Mouse (Mus musculus): ENCODE measurements around the gene Aco1.

Gene Aco1

GRCm38 (mm10) chr4:40218382-40218781, 75.5 kb downstream of the Aco1 start:
- no peak for DNase-seq (ENCODE audit: low spot score in 2 of 2)

- DNase-seq (ENCODE audit: low spot score in 2 of 2), result no peak
Observed at GRCm38 (mm10) chr4:40220437-40220836, 77.6 kb downstream of the Aco1 start.

- DNase-seq (ENCODE audit: low spot score in 2 of 2), result no peak
Observed at GRCm38 (mm10) chr4:40221004-40221760, 78.3 kb downstream of the Aco1 start.

GRCm38 (mm10) chr4:40221876-40222585, 79.2 kb downstream of the Aco1 start:
- no peak for DNase-seq (ENCODE audit: low spot score in 2 of 2)

GRCm38 (mm10) chr4:40226095-40226494, 83.2 kb downstream of the Aco1 start:
- DNase-seq (ENCODE audit: low spot score in 2 of 2), result no peak

DNA sequence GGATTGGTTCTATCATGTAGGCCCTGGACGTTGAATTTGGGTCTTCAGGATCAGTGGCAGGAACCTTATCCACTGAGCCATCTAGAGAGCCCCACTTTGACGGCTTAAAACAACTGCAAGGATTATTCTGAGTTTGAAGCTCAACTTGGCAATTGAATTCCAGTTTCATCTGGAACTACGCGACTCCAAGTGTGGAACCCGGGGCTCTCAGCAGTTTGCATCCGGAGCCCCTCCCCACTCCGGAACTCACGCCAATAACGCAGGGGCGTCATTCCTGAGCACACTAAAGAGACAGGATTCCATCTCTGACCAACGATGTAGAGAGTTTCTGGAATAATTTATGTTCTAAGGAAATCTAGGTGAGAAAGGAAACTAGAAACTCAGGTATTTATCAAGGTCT, 84.2 kb downstream of the Aco1 start:
- no peak for DNase-seq (ENCODE audit: low spot score in 2 of 2)

DNA sequence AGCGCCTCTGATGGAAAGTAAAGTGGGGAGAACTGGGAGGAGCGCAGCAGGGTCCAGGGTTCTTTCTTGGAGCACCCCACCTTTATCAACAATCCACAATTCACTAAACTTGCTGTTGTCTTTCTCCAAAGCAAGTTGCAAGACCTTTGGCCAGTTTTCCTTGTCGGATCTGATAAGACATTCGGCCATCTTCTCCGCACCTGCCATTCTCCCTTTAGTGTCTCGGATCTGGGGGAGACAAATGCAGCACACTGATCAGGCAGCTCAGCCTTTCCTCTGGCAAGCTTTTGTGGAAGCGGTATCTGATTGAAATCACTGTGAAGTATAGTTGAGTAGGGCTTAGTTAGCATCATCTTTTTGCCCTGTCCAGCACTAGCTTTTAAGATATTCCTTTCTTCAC, 85.0 kb downstream of the Aco1 start:
- no peak for DNase-seq (ENCODE audit: low spot score in 2 of 2)

GRCm38 (mm10) chr4:40229723-40230122, 86.8 kb downstream of the Aco1 start:
- DNase-seq (ENCODE audit: low spot score in 2 of 2), result no peak

GRCm38 (mm10) chr4:40233062-40233664, 90.3 kb downstream of the Aco1 start:
- DNase-seq (ENCODE audit: low spot score in 2 of 2), result no peak

GRCm38 (mm10) chr4:40234256-40234655, 91.4 kb downstream of the Aco1 start:
- no peak for DNase-seq (ENCODE audit: low spot score in 2 of 2)

DNA sequence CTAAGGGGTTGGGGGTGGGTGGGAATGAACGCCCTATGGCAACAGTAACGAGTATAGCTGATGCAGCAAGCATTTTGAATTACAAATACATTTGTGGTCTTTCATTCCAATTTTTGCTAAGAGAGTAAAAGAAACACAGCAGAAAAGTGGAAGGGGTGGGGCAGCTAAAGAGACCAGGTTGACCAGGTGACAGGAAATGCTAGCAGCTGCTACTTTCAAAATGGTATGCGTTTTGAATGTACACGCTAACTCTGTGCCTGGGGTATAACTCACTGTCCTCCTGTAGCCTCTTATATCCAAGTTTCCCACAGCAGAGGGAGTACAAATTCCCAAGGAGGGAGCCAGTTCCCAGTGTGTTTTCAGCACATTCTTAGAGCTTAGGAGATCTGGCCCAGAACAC, 93.9 kb downstream of the Aco1 start:
- DNase-seq (ENCODE audit: low spot score in 2 of 2), result no peak

DNA sequence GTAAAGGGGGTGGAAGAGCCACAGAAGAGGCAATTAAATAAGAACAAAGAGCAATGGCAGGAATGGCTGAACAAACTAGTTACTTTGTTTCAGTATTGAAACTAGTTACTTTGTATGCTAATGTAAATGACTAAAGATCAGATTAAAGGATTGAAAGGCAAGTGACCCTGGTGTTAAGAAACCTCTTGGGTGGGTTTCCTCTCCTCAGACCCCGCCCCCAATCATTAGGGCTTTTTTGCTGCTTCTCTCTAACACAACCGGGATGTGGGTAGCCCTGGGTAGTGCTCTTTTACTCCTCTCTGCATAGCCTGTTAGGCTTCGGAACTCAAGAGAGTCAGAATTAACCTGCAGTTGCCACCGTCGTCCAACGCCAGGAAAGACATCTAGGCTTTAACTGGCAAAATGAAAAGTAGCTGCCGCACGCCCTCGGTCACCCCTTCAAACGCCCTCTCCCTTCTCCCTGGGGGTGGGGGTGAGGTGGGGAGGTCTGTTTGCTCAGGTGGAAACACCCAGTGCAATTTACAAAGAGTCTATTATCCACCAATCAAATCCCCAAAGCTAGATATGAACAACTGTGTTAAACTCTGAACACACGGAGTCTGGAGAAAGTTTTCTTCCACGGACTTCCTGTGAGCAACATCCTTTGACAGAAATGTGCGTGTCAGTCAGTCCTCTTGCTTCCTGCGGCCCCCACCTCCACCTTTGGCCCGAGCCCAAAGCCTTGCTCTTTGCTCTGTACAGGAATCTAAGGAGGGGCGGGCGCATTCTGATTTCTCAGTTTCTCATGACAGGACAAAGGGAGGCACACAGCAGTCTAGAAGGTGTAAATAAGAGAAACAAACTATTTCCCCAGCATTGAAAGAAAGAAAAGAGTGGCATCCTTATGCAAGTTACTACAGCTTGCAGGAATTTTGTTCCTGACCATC, 95.9 kb downstream of the Aco1 start:
- DNase-seq (ENCODE audit: low spot score in 2 of 2), result peak in 1 of 2 experiments; percentile 8

GRCm38 (mm10) chr4:40239409-40240271, 96.8 kb downstream of the Aco1 start, which contains the start of gene Ddx58:
TSS of gene Ddx58 (minus strand) at chr4:40239828.
- DNase-seq (ENCODE audit: low spot score in 2 of 2), result no peak

DNA sequence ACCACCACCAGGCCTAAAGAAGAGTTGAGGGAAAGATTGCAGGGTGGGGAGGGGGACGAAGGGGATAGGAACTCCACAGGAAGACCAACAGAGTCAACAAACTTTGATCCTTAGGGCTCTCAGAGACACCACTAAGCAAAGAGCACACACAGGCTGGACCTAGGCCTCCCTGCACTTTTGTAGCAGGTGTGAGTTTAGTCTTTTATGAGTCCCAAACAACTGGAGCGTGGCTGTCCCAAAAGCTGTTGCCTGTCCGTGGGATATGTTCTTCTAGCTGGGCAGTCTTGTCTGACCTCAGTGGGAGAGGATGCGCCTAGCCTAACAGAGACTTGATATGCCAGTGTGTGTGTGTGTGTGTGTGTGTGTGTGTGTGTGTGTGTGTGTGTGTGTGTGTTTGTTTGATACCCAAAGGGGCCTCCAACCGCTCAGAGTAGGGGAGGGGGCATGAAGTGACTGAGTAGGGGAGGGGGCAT, 97.4 kb downstream of the Aco1 start:
- no peak for DNase-seq (ENCODE audit: low spot score in 2 of 2)

DNA sequence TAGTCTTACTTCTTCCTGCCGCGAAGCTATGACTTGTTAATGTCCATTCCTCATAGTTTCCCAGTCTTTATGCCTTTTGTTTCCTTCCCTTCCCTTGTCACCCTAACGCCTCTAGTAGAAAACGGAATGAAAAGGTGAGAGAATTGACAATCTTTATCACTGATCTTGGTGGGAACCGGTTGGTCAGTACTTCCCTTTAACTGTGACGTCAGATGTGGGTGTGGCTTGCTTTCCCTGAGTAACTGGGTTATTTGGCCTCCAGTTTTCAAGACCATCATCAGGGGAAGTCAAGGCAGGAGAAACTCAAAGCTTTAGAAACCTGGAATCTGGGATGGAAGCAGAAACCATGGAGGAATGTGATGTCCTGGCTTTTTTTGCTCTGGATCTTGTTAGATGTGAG, 99.0 kb downstream of the Aco1 start:
- DNase-seq (ENCODE audit: low spot score in 2 of 2), result no peak

DNA sequence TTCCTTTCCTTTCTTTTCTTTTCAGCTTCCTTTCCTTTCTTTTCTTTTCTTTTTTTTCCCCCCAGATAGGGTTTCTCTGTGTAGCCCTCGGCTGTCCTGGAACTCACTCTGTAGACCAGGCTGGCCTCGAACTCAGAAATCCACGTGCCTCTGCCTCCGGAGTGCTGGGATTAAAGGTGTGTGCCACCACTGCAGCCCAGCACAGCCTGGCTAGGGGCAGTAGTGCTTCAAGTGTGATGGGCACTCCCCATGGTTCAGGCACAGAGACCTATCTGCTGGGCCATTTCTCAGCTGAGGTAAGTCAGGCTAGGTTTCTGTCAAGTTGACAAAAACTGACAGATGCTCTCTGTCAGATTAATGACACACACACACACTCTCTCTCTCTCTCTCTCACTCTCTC, 100.1 kb downstream of the Aco1 start:
- no peak for DNase-seq (ENCODE audit: low spot score in 2 of 2)

GRCm38 (mm10) chr4:40244035-40244434, 101.2 kb downstream of the Aco1 start:
- no peak for DNase-seq (ENCODE audit: low spot score in 2 of 2)

Measured in left cerebral cortex, adult 9 months (tissue).